Mouse (Mus musculus): Measurements from ENCODE around the gene Dut.

- TF ChIP-seq EP300 (IDR thresholded peaks at IDR 0.05; ENCODE audit: low read depth in 1 of 2, low read length in 2 of 2), result no peak
- no peak for TF ChIP-seq CTCF (IDR thresholded peaks at IDR 0.05 in 2 of 3, conservative IDR thresholded peaks at IDR 0.05 in 1 of 3; ENCODE audit: control insufficient read depth in 1 of 3, insufficient read depth in 1 of 3, low read depth in 2 of 3, low read length in 3 of 3, poor library complexity in 1 of 3, severe bottlenecking in 1 of 3)
- TF ChIP-seq MEF2A (IDR thresholded peaks at IDR 0.05; ENCODE audit: extremely low read depth, insufficient replicate concordance, low read depth, low read length, poor library complexity, severe bottlenecking), result no peak
- TF ChIP-seq NRF1 (IDR thresholded peaks at IDR 0.05; ENCODE audit: insufficient read depth, low read depth, low read length, poor library complexity, severe bottlenecking), result no peak
- no peak for TF ChIP-seq GATA1 (IDR thresholded peaks at IDR 0.05; ENCODE audit: low read depth, low read length)
- TF ChIP-seq MAFK (IDR thresholded peaks at IDR 0.05; ENCODE audit: borderline replicate concordance, low read depth, low read length), result no peak
- no peak for TF ChIP-seq HCFC1 (IDR thresholded peaks at IDR 0.05; ENCODE audit: low read depth, low read length)
- no peak for TF ChIP-seq MAZ (IDR thresholded peaks at IDR 0.05; ENCODE audit: low read depth, low read length)
Measured at GRCm38 (mm10) chr2:125298841-125299240, 51.9 kb downstream of the Dut start.
